Mouse (Mus musculus) monocyte, adult 2 months (primary cell): ENCODE measurements at regions not wholly inside any gene's neighbourhood (a gene's known extent, or its start where the extent isn't known, plus 50 kb on each side); places are given as distances from the start of the nearest gene placed in this dataset.

Source experiments
- DNase-seq, 2 experiments: peaks; one replicate each; pipeline ENCODE4 v3.0.0; 2022; ENCODE audit warnings: low spot score in 2 of 2, low read depth in 1 of 2

DNA sequence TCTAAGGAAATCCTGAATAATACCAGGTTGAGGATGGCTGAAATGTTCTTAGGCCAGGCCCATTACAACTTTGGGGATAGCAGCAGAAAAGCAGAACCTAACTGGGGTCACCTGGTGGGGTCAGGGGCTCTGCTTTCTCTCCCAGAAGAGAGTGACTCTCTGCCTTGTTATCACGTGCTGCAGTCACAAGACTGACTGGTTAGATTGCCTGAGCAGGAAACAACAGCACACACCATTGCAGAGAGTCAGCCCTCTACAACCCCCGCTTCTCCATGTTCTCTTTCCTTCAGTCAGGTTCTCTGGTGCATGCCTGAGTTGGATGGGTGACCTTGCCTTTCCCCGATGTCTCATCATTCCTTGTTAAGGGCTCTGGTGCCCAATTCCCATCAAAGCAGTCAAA, 91.2 kb upstream of the Hsd17b12 start:
- no peak for DNase-seq

DNA sequence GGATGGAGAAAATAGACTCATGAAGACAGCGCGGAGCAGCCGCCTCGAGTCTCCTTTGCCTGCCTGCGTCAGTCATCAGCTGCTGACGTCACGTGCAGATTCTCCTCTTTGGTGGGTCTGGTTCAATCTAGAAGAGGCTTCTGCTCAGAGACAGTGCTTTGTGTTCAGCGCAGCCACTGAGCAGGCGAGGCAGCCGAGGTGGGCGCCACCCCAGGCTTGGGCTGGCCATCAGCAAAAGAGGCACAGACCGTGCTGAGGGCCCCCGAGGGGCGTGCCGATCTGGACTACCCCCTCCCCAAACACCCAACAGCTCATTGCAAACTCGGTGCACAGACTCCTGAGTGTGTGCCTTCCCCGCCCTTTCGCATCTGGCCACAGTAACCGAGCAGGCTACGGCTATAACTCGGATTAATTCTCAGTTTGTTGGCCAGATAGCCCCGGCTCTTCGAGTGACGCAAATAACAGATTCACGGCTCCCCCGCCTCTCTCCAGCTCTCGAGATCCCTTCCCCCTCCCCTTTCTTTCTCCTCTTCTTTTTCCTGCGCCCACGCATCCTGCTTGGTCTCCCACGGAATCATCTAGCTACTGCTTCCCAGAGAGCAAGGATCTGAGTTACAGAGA, 89.2 kb upstream of the Hsd17b12 start:
- DNase-seq: no peak

GRCm38 (mm10) chr2:94246180-94246611, 88.4 kb upstream of the Hsd17b12 start:
- no peak for DNase-seq

DNA sequence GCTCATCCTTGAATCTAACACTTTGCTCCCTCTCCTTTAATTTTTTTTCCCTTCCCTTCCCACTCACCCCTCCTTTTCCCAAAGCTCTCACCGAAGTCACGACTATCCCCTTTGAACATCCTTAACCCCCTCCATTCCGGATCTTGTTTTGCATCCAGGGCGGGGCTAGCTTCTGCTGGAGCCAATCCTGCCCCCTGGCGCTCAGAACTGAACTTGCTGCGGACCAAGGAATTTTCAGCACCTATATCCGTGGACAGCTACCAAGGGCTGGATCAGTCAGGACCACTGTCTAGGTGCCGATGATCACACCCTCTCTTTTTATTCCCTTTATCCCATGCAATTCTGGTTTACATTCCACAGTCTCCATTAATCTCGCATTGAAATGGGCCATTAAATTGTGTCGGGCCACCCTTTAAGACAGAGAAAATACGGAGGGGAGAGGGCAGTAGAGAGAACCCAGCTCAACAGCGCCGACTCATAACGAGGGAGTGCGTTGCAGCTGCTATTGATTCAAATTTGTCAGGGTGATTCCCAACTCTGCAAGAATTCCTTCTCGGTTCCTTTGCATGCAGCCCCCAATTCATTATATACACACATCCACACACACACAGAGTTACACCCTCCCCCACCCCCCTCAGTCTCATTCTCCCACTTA, 87.7 kb upstream of the Hsd17b12 start:
- peak in 1 of 2 experiments; percentile 19 for DNase-seq

- DNase-seq: no peak
These were observed 86.4 kb upstream of the Hsd17b12 start for GRCm38 (mm10) chr2:94244140-94244539.

GRCm38 (mm10) chr2:94243053-94243916, 85.5 kb upstream of the Hsd17b12 start:
- no peak for DNase-seq

- no peak for DNase-seq
These were observed 84.8 kb upstream of the Hsd17b12 start for GRCm38 (mm10) chr2:94242406-94243052.

GRCm38 (mm10) chr2:94242051-94242397, 84.3 kb upstream of the Hsd17b12 start:
- no peak for DNase-seq

DNA sequence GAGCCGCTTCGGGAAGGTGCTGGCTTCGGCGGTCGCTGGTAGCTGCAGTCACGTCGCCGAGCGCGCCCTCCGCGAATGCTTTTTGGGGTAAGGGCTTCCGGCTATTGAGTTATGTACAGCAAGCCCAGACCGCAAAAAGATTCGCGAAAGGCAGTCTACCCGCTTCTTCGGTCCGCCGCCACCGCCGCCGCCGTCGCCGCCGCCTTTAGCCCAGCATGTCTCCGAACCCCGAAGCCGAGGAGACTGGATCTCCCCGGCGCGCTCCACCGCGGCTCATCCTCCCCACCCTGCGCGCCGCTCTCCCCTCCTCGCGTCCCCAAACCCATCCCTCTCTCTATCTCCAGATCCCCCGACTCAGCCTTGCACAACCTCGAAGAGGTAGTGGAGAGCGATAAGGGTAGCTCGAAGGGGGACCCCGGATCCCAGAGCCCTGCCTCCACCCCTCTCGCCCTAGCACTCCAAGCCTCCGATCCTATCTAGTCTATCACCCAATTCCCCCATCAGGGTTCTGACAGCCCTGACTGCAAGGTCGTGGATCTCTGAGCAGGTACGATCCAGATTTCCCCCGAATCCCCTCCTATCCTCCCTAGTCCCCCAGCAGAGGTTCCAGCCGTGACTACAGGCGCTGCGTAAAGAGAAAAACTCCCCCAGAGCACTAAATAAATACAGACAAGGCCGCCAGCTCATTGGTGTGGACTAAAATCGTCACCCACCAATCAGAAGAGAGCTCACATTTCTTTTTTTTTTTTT, 83.7 kb upstream of the Hsd17b12 start:
- DNase-seq: no peak

DNA sequence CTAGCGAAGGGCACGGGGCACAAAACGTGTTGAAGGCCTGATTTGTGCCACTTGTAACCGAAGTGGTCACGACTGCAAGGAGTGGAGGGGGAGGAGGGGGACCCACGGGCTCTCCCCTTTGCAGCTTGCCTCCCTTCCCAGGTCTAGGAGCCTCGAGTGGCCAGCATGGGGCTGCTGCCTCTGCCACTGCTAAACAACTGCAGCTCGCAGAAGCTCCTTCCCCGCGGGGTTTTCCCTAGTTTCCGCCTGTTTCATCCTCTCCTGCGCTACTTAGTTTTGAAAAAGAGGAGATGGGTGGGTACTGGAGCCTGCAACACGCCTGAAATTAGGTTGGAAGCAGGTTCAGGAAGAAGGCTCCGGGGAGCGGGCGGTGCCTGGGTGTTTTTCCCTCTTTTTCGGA, 82.6 kb upstream of the Hsd17b12 start:
- no peak for DNase-seq

DNA sequence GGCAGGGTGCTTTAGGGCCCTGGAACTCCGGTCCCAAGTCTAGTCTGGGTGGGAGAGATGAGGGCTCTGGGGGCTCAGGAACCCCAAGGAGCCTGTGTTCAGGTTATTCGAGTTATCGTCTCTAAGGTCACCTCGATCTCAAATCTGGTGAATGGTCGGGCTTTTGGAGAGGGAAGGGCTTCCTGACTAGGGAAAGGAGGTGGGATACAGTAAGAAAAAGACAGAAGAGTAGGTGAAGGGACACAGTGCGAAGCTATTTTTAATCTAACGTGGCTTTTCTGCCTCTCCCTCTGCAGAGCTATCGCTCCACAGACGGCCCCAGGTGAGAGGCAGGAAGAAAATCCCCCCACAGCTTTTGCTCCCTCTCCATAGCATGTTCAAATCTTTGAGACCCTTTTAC, 81.8 kb upstream of the Hsd17b12 start:
- no peak for DNase-seq

DNA sequence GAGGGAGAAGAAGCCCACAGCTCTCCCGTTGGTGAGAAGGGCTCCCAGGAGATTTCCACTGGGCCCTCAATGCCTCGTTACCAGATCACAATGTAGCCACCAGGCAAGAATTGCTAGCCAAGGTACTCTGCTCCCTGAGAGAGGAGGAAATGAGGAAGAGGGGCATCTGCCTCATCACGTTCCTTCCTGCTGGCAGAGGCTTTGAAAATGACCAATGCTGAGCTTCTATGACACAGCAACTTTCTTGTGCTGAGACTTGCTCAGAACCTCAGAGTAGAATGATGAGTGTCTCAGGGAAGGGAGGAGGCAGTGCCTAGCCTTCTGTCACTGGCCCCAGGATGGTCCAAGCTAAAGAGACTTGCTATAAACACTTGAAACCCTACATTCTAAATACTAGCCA, 78.7 kb upstream of the Hsd17b12 start:
- no peak for DNase-seq

- DNase-seq: no peak
These were observed 75.8 kb upstream of the Hsd17b12 start for GRCm38 (mm10) chr2:94233597-94233996.

DNA sequence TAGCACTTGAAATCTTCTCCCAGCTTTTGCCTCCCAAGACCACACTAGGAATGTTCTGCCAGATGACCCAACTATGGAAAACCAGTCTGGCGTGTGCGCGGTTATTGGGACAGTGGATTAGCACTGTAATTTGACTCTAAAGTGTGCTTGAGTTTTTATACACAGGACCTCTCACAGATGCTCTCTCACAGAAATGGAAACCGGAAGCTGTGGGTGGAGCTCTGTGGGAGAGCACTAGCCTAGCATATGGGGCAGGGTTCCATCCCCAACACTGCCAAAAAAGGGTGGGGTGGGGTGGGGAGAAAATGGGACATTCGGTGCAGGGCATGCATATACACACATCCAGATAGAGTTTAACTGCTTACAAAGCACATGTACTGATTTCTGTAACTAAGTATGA, 61.7 kb upstream of the Hsd17b12 start:
- DNase-seq: no peak

GRCm38 (mm10) chr2:94217481-94217880, 59.7 kb upstream of the Hsd17b12 start:
- DNase-seq: no peak

DNA sequence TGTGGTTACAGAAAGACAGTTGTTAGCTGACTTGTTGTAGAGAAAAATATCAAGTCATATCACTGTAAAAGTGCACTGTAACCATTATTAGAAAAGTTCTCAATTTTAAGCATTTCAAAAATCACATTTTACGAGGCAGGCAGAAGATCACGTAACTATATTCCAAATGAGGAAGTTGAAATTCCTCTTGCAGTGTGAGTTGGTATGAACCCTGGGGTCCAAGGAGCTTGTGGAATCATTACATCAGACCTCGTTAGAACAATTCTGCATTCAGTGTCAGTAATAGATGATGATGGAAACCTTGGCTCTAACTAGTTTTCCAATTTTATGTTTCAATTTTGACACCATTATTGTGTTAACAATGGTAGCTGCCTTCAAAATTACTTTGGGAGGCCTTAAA, 57.7 kb upstream of the Hsd17b12 start:
- DNase-seq: no peak
